Mouse (Mus musculus) midbrain, embryonic 12.5 days (tissue): ENCODE results near the gene Zfp109. TPM values are rescaled to one million over a fixed set of nuclear protein-coding genes. Genes with fewer than 3 reads are reported as not detected.

Source experiments
- ATAC-seq: fragments of 200-750 bp; cut with Nextera tagmentation; 2 replicates; pipeline ENCODE4 v1.8.0; 2017; ENCODE audit warnings: low read depth, moderate TSS enrichment, moderate library complexity; ENCODE audit not compliant: low FRiP score
- H3K27ac ChIP-seq: fragments of 300-500 bp; sonication (generic); replicated peaks from 2 replicates; pipeline ENCODE4 v1.5.1; 2016; ENCODE audit warnings: mild to moderate bottlenecking
- H3K27me3 ChIP-seq: fragments of 300-500 bp; sonication (generic); 2 replicates; pipeline ENCODE4 v1.6.1; 2016; ENCODE audit warnings: mild to moderate bottlenecking
- H3K36me3 ChIP-seq: fragments of 300-500 bp; sonication (generic); 2 replicates; pipeline ENCODE4 v1.6.1; 2016
- H3K4me1 ChIP-seq: fragments of 300-500 bp; sonication (generic); 2 replicates; pipeline ENCODE4 v1.6.1; 2016
- H3K4me2 ChIP-seq: fragments of 300-500 bp; sonication (generic); replicated peaks from 2 replicates; pipeline ENCODE4 v1.6.1; 2016; ENCODE audit warnings: mild to moderate bottlenecking, moderate library complexity
- H3K4me3 ChIP-seq: fragments of 300-500 bp; sonication (generic); 2 replicates; pipeline ENCODE4 v1.5.1; 2016; ENCODE audit warnings: mild to moderate bottlenecking
- H3K9ac ChIP-seq: fragments of 300-500 bp; sonication (generic); replicated peaks from 2 replicates; pipeline ENCODE4 v1.6.1; 2016; ENCODE audit warnings: mild to moderate bottlenecking, moderate library complexity
- H3K9me3 ChIP-seq: fragments of 300-500 bp; sonication (generic); 2 replicates; pipeline ENCODE4 v1.6.1; 2016; ENCODE audit warnings: mild to moderate bottlenecking
- WGBS: fragments of 180-500 bp; shearing (Covaris S2); methylation state at CpG from one replicate; pipeline ENCODE4 v1.1.7; 2016; 5-methylcytosine and 5-hydroxymethylcytosine counted together
- polyA plus RNA-seq: library from polyadenylated mRNA; unstranded; fragments of >200 nt; fragmentation: Nextera tagmentation; extraction: Ambion mirVana; gene quantifications from 2 replicates; pipeline ENCODE4 v1.2.1, GENCODE M21; 2016

Gene Zfp109
- polyA plus RNA-seq, 1 experiment from 2014 or later, result 5.2 TPM

DNA sequence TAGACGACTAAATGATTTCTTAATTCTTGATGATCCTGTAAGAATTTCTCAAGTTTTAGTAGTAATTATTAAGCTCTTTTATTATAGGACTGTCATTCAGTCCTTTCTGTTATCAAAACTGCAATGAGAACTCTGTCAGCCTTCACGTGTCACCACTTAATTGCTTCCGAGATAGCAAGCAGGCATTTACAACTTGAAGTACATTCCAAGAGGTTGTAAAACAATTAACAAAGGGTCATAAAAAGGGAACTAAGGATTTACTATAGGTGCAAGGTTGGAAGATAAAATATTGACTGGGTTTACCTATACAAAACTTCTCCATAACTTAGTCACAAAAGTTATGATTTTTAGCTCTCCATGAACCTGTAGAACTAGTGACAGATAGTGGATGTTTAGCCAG, 44.2 kb downstream of the Zfp109 start:
- H3K27me3 ChIP-seq, result no peaks in the 10 kb centered on the region
- no peak overlapping the region for H3K27ac ChIP-seq
- no peak overlapping the region for H3K9ac ChIP-seq
- H3K36me3 ChIP-seq, result peaks cover 35% of the 10 kb centered on the region
- H3K4me1 ChIP-seq, result no peaks in the 10 kb centered on the region
- H3K4me2 ChIP-seq, result no peak overlapping the region
- ATAC-seq, result no peak
- H3K9me3 ChIP-seq, result peaks cover 4% of the 10 kb centered on the region; the same call in 1 of the 2 replicates
- H3K4me3 ChIP-seq, result no peak overlapping the region
- WGBS, result 93% methylated on average over 3 of the region's 3 CpGs

DNA sequence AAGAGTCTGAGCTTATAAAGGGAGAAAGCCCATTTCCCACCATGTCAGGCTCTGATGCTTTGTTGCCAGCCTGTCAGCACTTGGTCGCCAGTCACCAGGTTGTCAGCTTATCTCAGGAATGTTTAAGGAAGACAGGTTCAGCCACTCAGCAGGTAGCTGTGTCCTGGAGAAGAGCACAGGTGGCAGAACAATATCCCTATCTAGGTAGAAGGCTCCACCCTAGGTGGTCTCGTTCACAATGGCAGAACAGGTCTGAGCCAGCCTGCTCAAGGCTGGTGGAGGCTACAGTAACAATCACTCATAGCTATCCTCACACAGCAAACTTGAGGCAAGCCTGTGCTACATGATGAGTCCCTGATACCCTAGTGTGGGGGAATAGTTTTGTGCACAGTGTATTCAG, 46.0 kb downstream of the Zfp109 start:
- H3K4me3 ChIP-seq, result no peak overlapping the region
- peaks cover 21% of the 10 kb centered on the region for H3K36me3 ChIP-seq
- H3K9ac ChIP-seq, result no peak overlapping the region
- no peak overlapping the region for H3K27ac ChIP-seq
- H3K4me1 ChIP-seq, result no peaks in the 10 kb centered on the region
- peaks cover 4% of the 10 kb centered on the region; the same call in 1 of the 2 replicates for H3K9me3 ChIP-seq
- 92% methylated on average over 2 of the region's 2 CpGs for WGBS
- no peak overlapping the region for H3K4me2 ChIP-seq
- ATAC-seq, result no peak
- no peaks in the 10 kb centered on the region for H3K27me3 ChIP-seq

DNA sequence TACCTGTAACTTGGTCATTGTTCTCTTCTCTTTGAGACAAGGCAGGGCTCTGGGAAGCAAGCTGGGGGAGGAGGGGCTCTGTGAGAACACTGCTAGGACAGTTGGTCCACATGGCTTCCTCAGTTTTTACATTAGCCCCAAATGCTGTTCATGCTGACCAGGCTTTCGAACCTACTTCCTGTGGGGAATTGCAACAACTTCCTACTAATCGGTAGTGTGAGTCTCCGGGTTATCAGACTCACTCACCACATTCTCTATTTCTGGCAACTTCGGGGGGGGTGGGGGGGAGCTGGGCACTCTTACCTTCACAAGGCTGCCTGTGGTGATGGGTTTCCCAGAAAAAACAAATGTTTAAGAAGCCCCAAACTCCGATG, 47.8 kb downstream of the Zfp109 start:
- no peak for ATAC-seq
- Histone ChIP-seq H3K27ac (no peak overlapping the region), H3K36me3 (peaks cover 15% of the 10 kb centered on the region), H3K4me1 (no peaks in the 10 kb centered on the region), H3K27me3 (no peaks in the 10 kb centered on the region), H3K4me3 (no peak overlapping the region), H3K9me3 (peaks cover 2% of the 10 kb centered on the region; the same call in 1 of the 2 replicates), H3K9ac (no peak overlapping the region), H3K4me2 (no peak overlapping the region)
- 86% methylated on average over 5 of the region's 5 CpGs for WGBS

DNA sequence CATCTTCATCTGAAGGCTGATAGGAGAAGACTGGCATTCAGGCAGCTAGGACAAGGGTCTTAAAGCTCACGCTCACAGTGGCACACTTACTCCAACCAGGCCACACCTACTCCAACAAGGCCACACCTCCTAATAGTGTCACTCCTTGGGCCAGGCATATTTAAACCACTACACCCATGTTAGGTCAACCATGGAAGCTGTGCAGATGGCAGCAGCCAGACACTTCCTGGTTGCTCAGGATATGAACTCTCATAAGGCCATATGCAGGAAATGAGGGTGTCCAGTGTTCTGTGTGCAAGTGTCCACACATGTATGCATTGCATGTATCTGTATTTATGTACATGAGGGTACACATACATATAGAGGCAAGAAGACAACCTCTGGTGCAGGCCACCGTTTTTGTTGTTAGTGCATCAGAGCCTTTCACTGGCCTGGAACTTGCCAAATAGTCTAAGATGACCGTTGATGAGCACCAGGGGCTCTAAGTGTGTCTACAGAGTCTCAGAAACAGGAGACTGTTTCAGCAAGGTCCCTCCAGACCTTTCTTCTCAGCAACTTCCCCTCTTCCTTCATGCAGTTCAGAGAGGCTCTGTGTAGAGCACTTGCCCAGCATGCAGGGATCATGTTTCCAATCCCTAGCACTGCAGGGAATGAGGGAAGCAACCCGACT, 48.3 kb downstream of the Zfp109 start:
- Histone ChIP-seq H3K27ac (no peak overlapping the region), H3K4me3 (no peak overlapping the region), H3K9me3 (no peaks in the 10 kb centered on the region), H3K4me1 (no peaks in the 10 kb centered on the region), H3K36me3 (peaks cover 10% of the 10 kb centered on the region), H3K4me2 (no peak overlapping the region), H3K9ac (no peak overlapping the region), H3K27me3 (no peaks in the 10 kb centered on the region)
- ATAC-seq, result no peak
- 66% methylated on average over 4 of the region's 4 CpGs for WGBS

DNA sequence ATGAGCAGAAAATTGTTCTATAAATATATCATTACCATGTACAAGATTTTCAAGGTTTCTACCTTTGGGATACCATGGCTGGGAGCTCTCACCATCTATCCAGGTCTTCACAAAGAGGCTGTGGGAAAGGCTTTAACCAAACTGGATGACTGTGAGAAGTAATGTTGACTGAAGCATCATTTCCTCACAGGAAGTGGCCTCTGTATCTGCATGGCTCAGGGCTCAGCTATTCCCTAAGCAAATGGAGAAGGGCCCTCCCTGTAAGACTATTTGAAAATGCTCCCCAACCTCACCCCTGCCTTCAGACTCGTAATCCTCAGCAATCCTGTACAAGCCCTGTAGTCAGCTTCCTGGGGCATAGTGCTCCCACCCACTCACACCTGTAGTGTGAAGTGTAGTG, 49.7 kb downstream of the Zfp109 start:
- Histone ChIP-seq H3K27me3 (no peaks in the 10 kb centered on the region), H3K4me2 (no peak overlapping the region), H3K4me3 (no peak overlapping the region), H3K36me3 (no peaks in the 10 kb centered on the region), H3K9ac (no peak overlapping the region), H3K27ac (no peak overlapping the region), H3K9me3 (no peaks in the 10 kb centered on the region), H3K4me1 (no peaks in the 10 kb centered on the region)
- 67% methylated on average over 1 of the region's 1 CpGs for WGBS
- ATAC-seq, result no peak

Other genes starting within 250 kb of the Zfp109 start
- not detected in 2 replicates for gene V1rd19, start 235.9 kb downstream of the Zfp109 start, polyA plus RNA-seq
- not detected in 2 replicates for gene Vmn1r183, start 184.3 kb downstream of the Zfp109 start, polyA plus RNA-seq
- 32.4 and 34.9 TPM in 2 replicates for gene Zfp180, start 155.6 kb downstream of the Zfp109 start, polyA plus RNA-seq
- gene Zfp112, start 125.2 kb downstream of the Zfp109 start, polyA plus RNA-seq, result 8.1 and 8.3 TPM in 2 replicates
- 15.3 and 17.1 TPM in 2 replicates for gene Zfp235, start 103.4 kb downstream of the Zfp109 start, polyA plus RNA-seq
- 6.1 and 7.4 TPM in 2 replicates for gene Zfp114, start 62.5 kb downstream of the Zfp109 start, polyA plus RNA-seq
- gene Zfp111, start 26.1 kb downstream of the Zfp109 start, polyA plus RNA-seq, result 8.3 and 10.7 TPM in 2 replicates
- 3.8 and 4.8 TPM in 2 replicates for gene Zfp108, start 17.2 kb upstream of the Zfp109 start, polyA plus RNA-seq
- 7.1 and 7.7 TPM in 2 replicates for gene Zfp93, start 32.9 kb upstream of the Zfp109 start, polyA plus RNA-seq
- gene Zfp61, start 63.7 kb upstream of the Zfp109 start, polyA plus RNA-seq, result 45.1 and 45.4 TPM in 2 replicates
- 16.6 and 18.1 TPM in 2 replicates for gene Zfp94, start 79.1 kb upstream of the Zfp109 start, polyA plus RNA-seq
- gene Tescl, start 96.4 kb upstream of the Zfp109 start, polyA plus RNA-seq, result not detected in 2 replicates
- not detected in 2 replicates for gene Lypd5, start 111.6 kb upstream of the Zfp109 start, polyA plus RNA-seq
- gene Kcnn4, start 132.7 kb upstream of the Zfp109 start, polyA plus RNA-seq, result 1.1 and 1.8 TPM in 2 replicates
- 30.9 and 32.4 TPM in 2 replicates for gene Smg9, start 162.1 kb upstream of the Zfp109 start, polyA plus RNA-seq
- gene Irgc1, start 214.7 kb upstream of the Zfp109 start, polyA plus RNA-seq, result not detected in 2 replicates
- 0.60 and 1.2 TPM in 2 replicates for gene Plaur, start 224.9 kb upstream of the Zfp109 start, polyA plus RNA-seq
- gene Cadm4, start 244.5 kb upstream of the Zfp109 start, polyA plus RNA-seq, result 38.8 and 43.6 TPM in 2 replicates